ENCODE assay signal across 8 mouse cellular contexts in the genomic region with DNA sequence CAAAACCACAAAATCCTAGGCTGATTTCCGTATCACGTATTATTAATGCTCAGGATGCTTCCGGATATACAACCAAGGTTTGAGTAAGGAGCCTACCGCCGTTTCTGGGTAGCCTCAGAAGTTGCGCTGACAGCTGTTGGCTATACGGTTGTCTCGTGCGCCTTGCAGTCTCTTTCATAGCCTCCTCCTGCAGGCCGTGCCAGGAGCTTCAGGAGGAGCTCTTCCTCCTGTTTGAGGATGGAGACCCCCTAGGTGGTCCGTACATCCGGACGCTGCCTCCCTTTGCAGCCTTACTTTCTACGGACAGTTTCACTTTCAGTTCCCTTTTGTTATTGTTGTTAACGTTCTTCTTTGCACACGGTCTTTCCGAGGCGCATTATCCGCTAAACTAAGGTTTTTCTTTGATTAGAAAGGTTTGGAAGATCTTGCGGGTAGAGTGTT. TPM values are rescaled to one million over a fixed set of nuclear protein-coding genes. Genes with fewer than 3 reads are reported as not detected.
DNase-seq lines count a peak whose midpoint lies in the region; ATAC-seq lines count a peak whose summit lies in the region.

No protein-coding gene starts in this region.

- under 1% methylated on average over 20 of the region's 20 CpGs for WGBS in kidney, embryonic 14.5 days
- WGBS in lung, embryonic 15.5 days: under 1% methylated on average over 20 of the region's 20 CpGs
- under 1% methylated on average over 20 of the region's 20 CpGs for WGBS in neural tube, embryonic 15.5 days

- H3K4me2 ChIP-seq in kidney, embryonic 14.5 days (replicated peaks; ENCODE audit: low read depth, low read length): peak overlapping the region; percentile 51
- peak overlapping the region; percentile 60 for H3K4me2 ChIP-seq in lung, embryonic 15.5 days
- peak overlapping the region; percentile 62 for H3K4me2 ChIP-seq in neural tube, embryonic 15.5 days

- peak; percentile 60 for DNase-seq in 3134 (ENCODE audit: extremely low read depth, insufficient read length, low spot score)
- DNase-seq in CD4-positive, CD25-positive, alpha-beta regulatory T cell, adult 2 months (ENCODE audit: low read depth, low spot score): peak; percentile 70
- DNase-seq in cerebellum, postnatal 25 days: peak; percentile 28 to 35
- DNase-seq in heart, adult 9 months (ENCODE audit: low spot score in 2 of 2): peak; percentile 39 to 48
- DNase-seq in urinary bladder, adult 2 months (ENCODE audit: low spot score): no peak

- peaks cover 12% of the 10 kb centered on the region for H3K4me1 ChIP-seq in kidney, embryonic 14.5 days (ENCODE audit: control insufficient read depth, insufficient read depth, low read length)
- peaks cover 16% of the 10 kb centered on the region for H3K4me1 ChIP-seq in lung, embryonic 15.5 days
- H3K4me1 ChIP-seq in neural tube, embryonic 15.5 days: peaks cover 21% of the 10 kb centered on the region

- peak; percentile 50 for ATAC-seq in kidney, embryonic 14.5 days (ENCODE audit: low FRiP score, low TSS enrichment)
- peak; percentile 48; the same call in 1 of the 2 replicates for ATAC-seq in lung, embryonic 15.5 days (ENCODE audit: borderline replicate concordance, extremely low read depth, low FRiP score, low TSS enrichment)
- peak; percentile 59 for ATAC-seq in neural tube, embryonic 15.5 days (ENCODE audit: low FRiP score)

- H3K4me3 ChIP-seq in kidney, embryonic 14.5 days (ENCODE audit: low read length): peak overlapping the region; percentile 95
- peak overlapping the region; percentile 77 for H3K4me3 ChIP-seq in lung, embryonic 15.5 days
- H3K4me3 ChIP-seq in neural tube, embryonic 15.5 days (replicated peaks): peak overlapping the region; percentile 74

- no peaks in the 10 kb centered on the region for H3K9me3 ChIP-seq in kidney, embryonic 14.5 days (ENCODE audit: control insufficient read depth, low read length)
- no peaks in the 10 kb centered on the region for H3K9me3 ChIP-seq in lung, embryonic 15.5 days
- no peaks in the 10 kb centered on the region for H3K9me3 ChIP-seq in neural tube, embryonic 15.5 days (replicated peaks)

- peak overlapping the region; percentile 97 for H3K9ac ChIP-seq in kidney, embryonic 14.5 days (ENCODE audit: low read depth, low read length)
- peak overlapping the region; percentile 95 for H3K9ac ChIP-seq in lung, embryonic 15.5 days
- H3K9ac ChIP-seq in neural tube, embryonic 15.5 days (replicated peaks): peak overlapping the region; percentile 85

- H3K27ac ChIP-seq in kidney, embryonic 14.5 days (ENCODE audit: low read depth, low read length): peak overlapping the region; percentile 65
- peak overlapping the region; percentile 94 for H3K27ac ChIP-seq in lung, embryonic 15.5 days
- H3K27ac ChIP-seq in neural tube, embryonic 15.5 days (replicated peaks): peak overlapping the region; percentile 95

- peaks cover 21% of the 10 kb centered on the region for H3K36me3 ChIP-seq in kidney, embryonic 14.5 days (ENCODE audit: control insufficient read depth, insufficient read depth, low read length)
- peaks cover 20% of the 10 kb centered on the region for H3K36me3 ChIP-seq in lung, embryonic 15.5 days
- H3K36me3 ChIP-seq in neural tube, embryonic 15.5 days: peaks cover 20% of the 10 kb centered on the region

- no peaks in the 10 kb centered on the region for H3K27me3 ChIP-seq in kidney, embryonic 14.5 days (ENCODE audit: control insufficient read depth, insufficient read depth, low read length)
- peaks cover 21% of the 10 kb centered on the region; the same call in 1 of the 2 replicates for H3K27me3 ChIP-seq in lung, embryonic 15.5 days
- peaks cover 17% of the 10 kb centered on the region for H3K27me3 ChIP-seq in neural tube, embryonic 15.5 days (replicated peaks)

RNA-seq across cellular contexts. Expression of a gene that starts 0.9 kb away (rescaled TPM):
- polyA plus RNA-seq in kidney, embryonic 14.5 days (2014; fragmentation: Nextera tagmentation; extraction: Ambion mirVana): 85.4 and 86.4 TPM in 2 replicates
- polyA plus RNA-seq in lung, embryonic 15.5 days (2015; fragmentation: Nextera tagmentation; extraction: Ambion mirVana): 72.9 and 85.7 TPM in 2 replicates
- 131 and 149 TPM in 2 replicates for polyA plus RNA-seq in neural tube, embryonic 15.5 days (2015; fragmentation: Nextera tagmentation; extraction: Ambion mirVana)
- 68.7 and 73.4 TPM in 2 replicates for polyA plus RNA-seq in urinary bladder, adult 2 months (2012; rRNA removed)

RNA-seq across cellular contexts. Expression of a gene that starts 6.7 kb away (rescaled TPM):
- polyA plus RNA-seq in kidney, embryonic 14.5 days (2014; fragmentation: Nextera tagmentation; extraction: Ambion mirVana): 2.2 and 4.0 TPM in 2 replicates
- 6.4 and 7.5 TPM in 2 replicates for polyA plus RNA-seq in lung, embryonic 15.5 days (2015; fragmentation: Nextera tagmentation; extraction: Ambion mirVana)
- 4.9 and 6.2 TPM in 2 replicates for polyA plus RNA-seq in neural tube, embryonic 15.5 days (2015; fragmentation: Nextera tagmentation; extraction: Ambion mirVana)
- 5.4 and 8.4 TPM in 2 replicates for polyA plus RNA-seq in urinary bladder, adult 2 months (2012; rRNA removed)

RNA-seq across cellular contexts. Expression of a gene that starts 23.3 kb away (rescaled TPM):
- polyA plus RNA-seq in kidney, embryonic 14.5 days (2014; fragmentation: Nextera tagmentation; extraction: Ambion mirVana): 0.69 and 0.81 TPM in 2 replicates
- 2.2 and 3.4 TPM in 2 replicates for polyA plus RNA-seq in lung, embryonic 15.5 days (2015; fragmentation: Nextera tagmentation; extraction: Ambion mirVana)
- polyA plus RNA-seq in neural tube, embryonic 15.5 days (2015; fragmentation: Nextera tagmentation; extraction: Ambion mirVana): 0.88 and 6.0 TPM in 2 replicates
- 4.2 and 5.0 TPM in 2 replicates for polyA plus RNA-seq in urinary bladder, adult 2 months (2012; rRNA removed)

RNA-seq across cellular contexts. Expression of a gene that starts 25.3 kb away (rescaled TPM):
- polyA plus RNA-seq in kidney, embryonic 14.5 days (2014; fragmentation: Nextera tagmentation; extraction: Ambion mirVana): 96.4 and 127 TPM in 2 replicates
- 102 and 115 TPM in 2 replicates for polyA plus RNA-seq in lung, embryonic 15.5 days (2015; fragmentation: Nextera tagmentation; extraction: Ambion mirVana)
- 11.8 and 27.5 TPM in 2 replicates for polyA plus RNA-seq in neural tube, embryonic 15.5 days (2015; fragmentation: Nextera tagmentation; extraction: Ambion mirVana)
- polyA plus RNA-seq in urinary bladder, adult 2 months (2012; rRNA removed): 76.3 and 79.2 TPM in 2 replicates

RNA-seq across cellular contexts. Expression of a gene that starts 42.1 kb away (rescaled TPM):
- 1.0 and 2.6 TPM in 2 replicates for polyA plus RNA-seq in kidney, embryonic 14.5 days (2014; fragmentation: Nextera tagmentation; extraction: Ambion mirVana)
- polyA plus RNA-seq in lung, embryonic 15.5 days (2015; fragmentation: Nextera tagmentation; extraction: Ambion mirVana): 5.1 and 7.3 TPM in 2 replicates
- 3.7 and 5.6 TPM in 2 replicates for polyA plus RNA-seq in neural tube, embryonic 15.5 days (2015; fragmentation: Nextera tagmentation; extraction: Ambion mirVana)
- polyA plus RNA-seq in urinary bladder, adult 2 months (2012; rRNA removed): 35.1 and 39.2 TPM in 2 replicates
